Mouse (Mus musculus) right cerebral cortex, adult 18-20 months (tissue): Measurements from ENCODE around the gene Ncoa3.

ENCODE experiments used
- DNase-seq: peaks from one replicate; pipeline ENCODE4 v3.0.0; 2022; ENCODE audit warnings: mixed read lengths

The Ncoa3 gene

GRCm38 (mm10) chr2:166082193-166082592 lies 89.8 kb downstream of the Ncoa3 start:
- DNase-seq: peak; percentile 63

- no peak for DNase-seq
Measured at GRCm38 (mm10) chr2:166082661-166083060, 90.2 kb downstream of the Ncoa3 start.

- no peak for DNase-seq
Measured at GRCm38 (mm10) chr2:166083542-166084031, 91.2 kb downstream of the Ncoa3 start.

GRCm38 (mm10) chr2:166084111-166084510 lies 91.7 kb downstream of the Ncoa3 start:
- no peak for DNase-seq

- DNase-seq: peak; percentile 51
Measured at GRCm38 (mm10) chr2:166084964-166085363, 92.5 kb downstream of the Ncoa3 start.

- no peak for DNase-seq
Measured at GRCm38 (mm10) chr2:166085780-166086179, 93.3 kb downstream of the Ncoa3 start.

- DNase-seq: no peak
Measured at GRCm38 (mm10) chr2:166086457-166087233, 94.2 kb downstream of the Ncoa3 start.

GRCm38 (mm10) chr2:166088991-166089390 lies 96.6 kb downstream of the Ncoa3 start:
- no peak for DNase-seq

- DNase-seq: no peak
Measured at GRCm38 (mm10) chr2:166090131-166090581, 97.7 kb downstream of the Ncoa3 start.

- DNase-seq: no peak
Measured at GRCm38 (mm10) chr2:166091599-166091998, 99.2 kb downstream of the Ncoa3 start.

- no peak for DNase-seq
Measured at GRCm38 (mm10) chr2:166092412-166092811, 100.0 kb downstream of the Ncoa3 start.

GRCm38 (mm10) chr2:166096300-166096699 lies 103.9 kb downstream of the Ncoa3 start:
- no peak for DNase-seq

- no peak for DNase-seq
Measured at GRCm38 (mm10) chr2:166096834-166097233, 104.4 kb downstream of the Ncoa3 start.

GRCm38 (mm10) chr2:166097443-166098291 lies 105.2 kb downstream of the Ncoa3 start:
- no peak for DNase-seq

- no peak for DNase-seq
Measured at GRCm38 (mm10) chr2:166098292-166098933, 106.0 kb downstream of the Ncoa3 start.

GRCm38 (mm10) chr2:166100309-166101262 lies 108.2 kb downstream of the Ncoa3 start:
- DNase-seq: peak; percentile 47

GRCm38 (mm10) chr2:166102893-166103292 lies 110.5 kb downstream of the Ncoa3 start:
- DNase-seq: no peak

GRCm38 (mm10) chr2:166105911-166106310 lies 113.5 kb downstream of the Ncoa3 start:
- DNase-seq: no peak

GRCm38 (mm10) chr2:166106631-166107030 lies 114.2 kb downstream of the Ncoa3 start:
- no peak for DNase-seq

- DNase-seq: no peak
Measured at GRCm38 (mm10) chr2:166107911-166108310, 115.5 kb downstream of the Ncoa3 start.

- DNase-seq: peak; percentile 81
Measured at GRCm38 (mm10) chr2:166108326-166108725, 115.9 kb downstream of the Ncoa3 start.

- no peak for DNase-seq
Measured at GRCm38 (mm10) chr2:166110764-166111163, 118.3 kb downstream of the Ncoa3 start.
